Mouse (Mus musculus) C2C12 (cell line): ENCODE results near the gene Ccdc66. TPM values are rescaled to one million over a fixed set of nuclear protein-coding genes. Genes with fewer than 3 reads are reported as not detected.

Experiments used
- H3K27me3 ChIP-seq: one replicate; pipeline ENCODE4 v1.6.1; 2011; ENCODE audit not compliant: control insufficient read depth, insufficient read depth, insufficient read length
- H3K36me3 ChIP-seq: one replicate; pipeline ENCODE4 v1.6.1; 2011; ENCODE audit not compliant: control insufficient read depth, insufficient read depth
- H3K4me3 ChIP-seq: one replicate; pipeline ENCODE4 v1.5.1; 2011; ENCODE audit warnings: mild to moderate bottlenecking, control low read depth; ENCODE audit not compliant: poor library complexity, insufficient read depth, severe bottlenecking
- H3K79me2 ChIP-seq: one replicate; pipeline ENCODE4 v1.6.1; 2011; ENCODE audit not compliant: control insufficient read depth, insufficient read depth
- H3K79me3 ChIP-seq: one replicate; pipeline ENCODE4 v1.6.1; 2011; ENCODE audit warnings: low read depth, control low read depth
- H3ac ChIP-seq: one replicate; pipeline ENCODE3; 2011; ENCODE audit warnings: low read depth; ENCODE audit not compliant: control insufficient read depth, insufficient read length
- CEBPB ChIP-seq: IDR thresholded peaks from one replicate; pipeline ENCODE4 v1.6.1; 2011; ENCODE audit warnings: low read depth, mild to moderate bottlenecking, control low read depth, moderate library complexity
- CTCF ChIP-seq: IDR thresholded peaks from one replicate; pipeline ENCODE4 v1.5.1; 2011; ENCODE audit not compliant: control insufficient read depth, insufficient read depth, insufficient read length
- FOSL1 ChIP-seq: IDR thresholded peaks from one replicate; pipeline ENCODE4 v1.8.0; 2011; ENCODE audit warnings: mild to moderate bottlenecking, low read length; ENCODE audit not compliant: poor library complexity, insufficient read depth, severe bottlenecking
- MAX ChIP-seq: IDR thresholded peaks from one replicate; pipeline ENCODE4 v1.6.1; 2011; ENCODE audit warnings: mild to moderate bottlenecking, control low read depth
- MYOD1 ChIP-seq: IDR thresholded peaks from one replicate; pipeline ENCODE4 v1.6.1; 2011; ENCODE audit warnings: low read depth; ENCODE audit not compliant: control insufficient read depth, insufficient read length
- MYOG ChIP-seq: IDR thresholded peaks from one replicate; pipeline ENCODE4 v1.6.1; 2011; ENCODE audit not compliant: control insufficient read depth, insufficient read length; ENCODE audit errors: extremely low read depth
- USF1 ChIP-seq: IDR thresholded peaks from one replicate; pipeline ENCODE4 v1.6.1; 2011; ENCODE audit warnings: low read depth, mild to moderate bottlenecking, control low read depth, moderate library complexity
- long read RNA-seq, 2 experiments: library from polyadenylated mRNA; unstranded; transcript quantifications; one replicate each; pipeline ENCODE4 v2.0.0; 2019 to 2020
- polyA plus RNA-seq: library from polyadenylated mRNA; unstranded; fragments of >200 nt; fragmentation: generic; extraction: Trizol; gene quantifications from one replicate; pipeline ENCODE4 v1.2.1, GENCODE M21; 2012; ENCODE audit warnings: missing spikeins

Gene Ccdc66
- 2.2 TPM for polyA plus RNA-seq
- long read RNA-seq, experiment 1, full-length matches to known transcripts, result 2 of 7 reads
- long read RNA-seq, experiment 1, partial matches to known transcripts, result 3 of 7 reads
- long read RNA-seq, experiment 1, other reads (novel, unspliced or antisense), result 2 of 7 reads
- long read RNA-seq, experiment 2, full-length matches to known transcripts, result 11 of 39 reads
- long read RNA-seq, experiment 2, partial matches to known transcripts, result 6 of 39 reads
- long read RNA-seq, experiment 2, other reads (novel, unspliced or antisense), result 22 of 39 reads

- TF ChIP-seq USF1 (no peak), MYOG (no peak), MYOD1 (no peak), MAX (peak; percentile 21), CEBPB (no peak)
- peak within 1 kb of the TSS; percentile 57 for H3K4me3 ChIP-seq
Observed at GRCm38 (mm10) chr14:27507894-27508643, at the start of gene Ccdc66. TSS of gene Ccdc66 (minus strand) at chr14:27508460.

DNA sequence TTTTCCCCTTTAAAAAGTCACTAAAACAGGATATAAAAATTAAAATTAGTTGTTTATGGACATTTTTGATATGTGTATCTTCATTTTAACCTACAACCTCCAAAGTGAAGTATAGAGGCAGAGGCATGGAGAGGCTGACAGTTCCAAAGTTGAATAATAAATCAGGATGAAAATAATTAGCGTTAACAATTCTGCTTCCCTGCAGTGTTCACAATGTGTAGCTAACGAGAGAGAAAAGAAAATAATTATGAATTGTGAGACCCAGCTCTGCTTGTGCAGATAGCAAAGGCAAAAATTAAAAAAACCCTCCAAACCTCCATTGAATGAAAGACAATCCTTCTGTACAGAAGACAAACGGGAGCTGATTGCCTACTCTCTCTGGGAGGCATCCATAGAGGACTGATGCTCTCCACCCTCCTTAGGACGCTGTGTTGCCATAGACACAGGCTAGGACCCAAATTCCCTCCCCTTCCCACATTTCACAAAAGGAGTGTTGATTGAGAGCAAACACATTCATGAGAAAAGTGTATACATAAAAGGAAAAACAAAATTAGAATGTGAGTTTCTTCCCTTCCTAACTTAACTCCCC lies 35.7 kb upstream of the Ccdc66 start:
- Histone ChIP-seq H3K27me3 (no peaks in the 10 kb centered on the region), H3K4me3 (no peak overlapping the region), H3K36me3 (no peaks in the 10 kb centered on the region), H3ac (no peak overlapping the region), H3K79me2 (no peaks in the 10 kb centered on the region), H3K79me3 (no peaks in the 10 kb centered on the region)
- no peak for TF ChIP-seq MYOD1
- no peak for TF ChIP-seq USF1
- no peak for TF ChIP-seq MYOG
- no peak for TF ChIP-seq MAX
- no peak for TF ChIP-seq FOSL1
- TF ChIP-seq CTCF, result no peak
- no peak for TF ChIP-seq CEBPB

More at GRCm38 (mm10) chr14:27507894-27508643, at the start of gene Ccdc66:
- Histone ChIP-seq H3K79me2 (peaks cover 17% of the 10 kb centered on the region), H3ac (peak within 1 kb of the TSS; percentile 78), H3K36me3 (peaks cover 16% of the 10 kb centered on the region), H3K27me3 (no peaks in the 10 kb centered on the region), H3K79me3 (peaks cover 3% of the 10 kb centered on the region)

DNA sequence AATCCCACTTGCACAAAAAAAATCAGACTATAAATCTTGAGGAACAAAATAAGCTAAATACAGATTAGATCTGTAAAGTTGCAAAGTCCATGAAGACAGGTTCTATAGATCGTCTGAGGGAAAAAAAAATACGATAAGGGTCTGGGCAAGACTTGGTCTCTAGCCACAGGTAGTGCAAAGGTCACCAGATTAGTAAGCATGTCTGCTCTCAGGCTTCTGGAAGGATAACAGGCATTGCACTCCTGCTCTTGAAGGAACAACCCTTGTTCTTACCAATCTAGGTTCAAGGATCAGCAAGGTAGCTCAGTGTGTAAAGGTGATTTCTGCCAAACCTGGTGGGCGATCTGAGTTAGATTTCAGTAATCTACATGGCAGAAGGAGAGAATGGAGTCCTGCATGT lies 28.2 kb upstream of the Ccdc66 start:
- Histone ChIP-seq H3K27me3 (no peaks in the 10 kb centered on the region), H3K79me3 (no peaks in the 10 kb centered on the region), H3K4me3 (no peak overlapping the region), H3K36me3 (no peaks in the 10 kb centered on the region), H3ac (no peak overlapping the region), H3K79me2 (no peaks in the 10 kb centered on the region)
- TF ChIP-seq MAX (no peak), MYOD1 (no peak), FOSL1 (no peak)

DNA sequence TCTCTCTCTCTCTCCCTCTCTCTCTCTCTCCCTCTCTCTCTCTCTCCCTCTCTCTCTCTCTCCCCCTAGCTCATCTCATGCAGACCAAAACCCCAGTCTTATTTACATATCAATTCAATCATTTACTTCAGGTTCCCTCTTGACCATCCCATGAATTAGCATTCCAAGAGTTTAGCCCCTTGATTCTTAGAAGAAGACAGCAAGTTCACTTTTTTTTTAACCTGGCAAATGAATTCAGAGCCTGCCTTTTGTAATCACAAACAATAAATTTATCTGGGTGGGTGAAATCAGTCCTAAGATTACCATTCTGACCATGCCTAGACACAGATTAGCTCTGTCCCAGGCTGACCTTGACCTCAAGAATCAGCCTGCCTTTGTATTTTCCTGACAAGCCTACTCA lies 16.3 kb upstream of the Ccdc66 start:
- no peaks in the 10 kb centered on the region for H3K79me3 ChIP-seq
- H3ac ChIP-seq, result no peak overlapping the region
- no peak overlapping the region for H3K4me3 ChIP-seq
- H3K79me2 ChIP-seq, result no peaks in the 10 kb centered on the region
- no peaks in the 10 kb centered on the region for H3K36me3 ChIP-seq
- no peaks in the 10 kb centered on the region for H3K27me3 ChIP-seq
- TF ChIP-seq FOSL1 (no peak), CTCF (no peak), MAX (no peak)

DNA sequence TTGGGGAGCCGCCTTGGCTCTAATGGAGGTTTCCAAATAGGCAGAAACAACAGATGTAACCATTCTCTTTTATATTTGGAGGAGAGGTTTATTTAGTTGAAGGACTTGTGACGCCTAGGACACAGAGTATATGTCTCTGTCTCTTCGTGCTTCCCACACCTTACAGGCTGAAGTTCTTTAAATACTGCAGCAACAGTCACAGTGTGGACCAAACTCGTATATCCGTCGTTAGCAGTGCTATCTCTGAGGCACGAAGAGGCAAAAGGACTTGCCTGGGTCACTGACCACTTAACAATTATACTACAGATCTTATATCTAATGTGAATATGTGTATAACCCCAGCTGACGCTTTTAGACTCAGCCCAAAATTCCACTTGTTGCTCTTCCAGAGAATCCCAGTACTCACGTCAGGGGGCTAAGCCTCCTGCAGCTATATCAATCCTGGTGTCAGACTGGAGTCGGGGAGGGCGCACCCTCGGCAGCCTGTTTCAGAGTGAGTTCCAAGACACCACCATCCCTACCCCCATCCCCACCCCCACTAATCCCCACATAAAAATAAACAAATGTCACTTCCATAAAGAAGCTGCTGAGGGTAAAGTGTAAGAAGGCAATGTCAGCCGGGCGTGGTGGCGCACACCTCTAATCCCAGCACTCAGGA lies 513 bp upstream of the Ccdc66 start:
- Histone ChIP-seq H3K27me3 (no peaks in the 10 kb centered on the region), H3K79me2 (peaks cover 17% of the 10 kb centered on the region), H3ac (peak overlapping the region; percentile 42), H3K36me3 (peaks cover 16% of the 10 kb centered on the region), H3K79me3 (peaks cover 3% of the 10 kb centered on the region), H3K4me3 (peak overlapping the region; percentile 57)
- no peak for TF ChIP-seq MYOD1

- Histone ChIP-seq H3ac (no peak overlapping the region), H3K27me3 (no peaks in the 10 kb centered on the region), H3K79me3 (no peaks in the 10 kb centered on the region), H3K79me2 (no peaks in the 10 kb centered on the region), H3K4me3 (no peak overlapping the region), H3K36me3 (peaks cover 51% of the 10 kb centered on the region)
- no peak for TF ChIP-seq CTCF
- no peak for TF ChIP-seq MYOG
- TF ChIP-seq FOSL1, result no peak
- no peak for TF ChIP-seq MYOD1
- TF ChIP-seq USF1, result no peak
- no peak for TF ChIP-seq MAX
- TF ChIP-seq CEBPB, result no peak
Observed at GRCm38 (mm10) chr14:27501096-27501495, 7.2 kb downstream of the Ccdc66 start.
